Mouse (Mus musculus) frontal cortex, postnatal 25 days (tissue): ENCODE measurements at regions not wholly inside any gene's neighbourhood (a gene's known extent, or its start where the extent isn't known, plus 50 kb on each side); places are given as distances from the start of the nearest gene placed in this dataset.

Experiments
- DNase-seq, 2 experiments: peaks; one replicate each; pipeline ENCODE4 v3.0.0; 2022; ENCODE audit warnings: low spot score in 2 of 2

DNA sequence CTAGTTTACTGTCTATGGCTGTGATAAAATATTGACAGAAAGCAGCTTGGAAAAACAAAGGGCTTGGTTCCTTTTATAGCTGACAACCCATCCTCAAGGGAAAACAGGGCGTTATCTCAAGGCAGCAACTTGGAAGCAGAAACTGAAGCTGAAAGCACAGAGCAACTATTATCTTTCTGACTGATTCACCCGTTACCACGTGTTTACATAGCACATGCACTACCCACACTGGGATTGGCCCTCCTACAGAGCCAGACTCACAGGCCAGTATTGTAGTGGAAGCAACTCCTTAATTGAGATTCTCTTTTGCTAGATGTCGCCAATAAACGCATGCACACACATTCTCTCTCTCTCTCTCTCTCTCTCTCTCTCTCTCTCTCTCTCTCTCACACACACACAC lies 465.5 kb downstream of the Pros1 start:
- DNase-seq: no peak

DNA sequence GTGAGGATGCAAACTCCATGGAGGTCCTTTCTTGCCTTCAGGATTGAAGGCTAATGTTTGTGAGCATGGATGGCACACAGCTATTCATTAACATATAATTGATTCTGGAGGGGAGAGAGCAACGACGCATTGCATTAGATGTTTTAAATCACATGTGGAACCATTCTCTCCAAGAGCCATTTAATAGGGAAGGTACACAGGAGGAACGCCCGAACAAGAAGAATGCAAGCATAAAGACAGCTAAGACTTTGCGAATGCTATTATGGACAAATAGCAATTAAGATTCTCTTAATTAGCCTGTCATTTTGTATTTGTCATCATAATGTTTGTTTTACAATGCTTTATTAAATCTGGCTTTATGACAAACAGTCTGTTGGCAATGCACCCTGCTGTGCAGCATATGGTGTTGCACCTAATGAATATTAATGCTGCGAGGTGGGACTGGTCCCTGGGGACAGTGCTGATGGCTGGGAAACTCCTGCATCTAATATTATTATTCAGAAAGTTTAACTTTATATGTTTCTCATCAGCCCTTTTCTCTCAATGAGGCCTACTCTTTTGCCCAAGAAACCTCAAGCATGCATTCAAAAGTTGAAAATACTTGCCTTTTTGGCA lies 497.5 kb downstream of the Pros1 start:
- DNase-seq: no peak

DNA sequence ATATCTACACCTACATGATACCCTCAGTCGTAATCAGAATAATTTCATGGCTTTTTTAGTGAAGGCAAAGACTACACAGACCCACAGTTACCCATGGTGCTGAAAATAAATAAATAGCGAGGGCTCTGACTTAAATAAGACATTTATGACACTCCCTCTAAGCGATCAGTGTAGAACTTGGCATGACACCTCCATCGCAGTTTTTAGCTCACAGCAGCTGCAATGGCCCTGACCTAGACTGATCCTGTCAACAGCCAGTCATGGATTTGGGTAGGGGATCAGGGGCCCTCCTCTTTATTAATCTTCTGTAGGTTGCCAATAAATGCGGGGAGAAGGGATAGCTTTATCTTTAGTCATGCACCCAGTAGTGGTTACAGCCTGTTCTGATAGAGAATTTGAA lies 494.1 kb downstream of the Epha3 start:
- no peak for DNase-seq

DNA sequence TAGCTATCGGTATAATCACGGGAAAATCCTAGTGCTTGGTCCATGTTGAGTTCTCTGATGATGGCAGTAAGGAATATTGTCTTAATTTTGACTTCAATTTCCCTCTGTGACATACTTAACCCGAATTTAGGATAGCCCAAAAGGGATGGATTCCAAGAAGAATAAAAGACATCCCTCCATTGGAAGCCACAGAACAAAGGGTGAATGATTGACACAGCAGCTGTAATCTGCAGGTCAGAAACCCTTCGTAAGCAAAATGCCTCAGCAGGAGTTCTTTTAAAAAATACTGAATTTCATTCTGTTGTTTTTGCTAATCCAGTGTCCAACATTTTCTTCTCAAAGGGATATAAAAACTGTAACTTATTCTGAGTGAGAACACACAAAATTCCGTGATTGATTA lies 492.7 kb downstream of the Epha3 start:
- DNase-seq: no peak

DNA sequence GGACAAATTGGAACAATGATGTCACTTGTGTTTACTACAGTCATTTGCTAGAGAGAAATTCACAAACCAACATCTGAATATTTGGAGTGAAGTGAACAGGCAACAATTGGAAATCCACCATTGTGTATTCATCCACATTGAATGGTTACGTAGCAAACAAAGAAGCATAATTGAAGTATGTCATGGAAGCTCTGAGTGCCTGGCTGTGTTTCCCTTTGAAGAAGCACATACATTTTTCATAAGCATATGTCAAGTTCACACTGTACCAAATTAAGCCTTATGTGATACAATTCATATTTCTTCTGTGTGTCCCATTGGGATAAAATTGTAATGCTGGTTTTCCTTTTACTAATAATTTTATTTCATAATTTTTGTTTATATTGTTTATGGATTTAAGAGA lies 459.0 kb downstream of the Epha3 start:
- DNase-seq: no peak

DNA sequence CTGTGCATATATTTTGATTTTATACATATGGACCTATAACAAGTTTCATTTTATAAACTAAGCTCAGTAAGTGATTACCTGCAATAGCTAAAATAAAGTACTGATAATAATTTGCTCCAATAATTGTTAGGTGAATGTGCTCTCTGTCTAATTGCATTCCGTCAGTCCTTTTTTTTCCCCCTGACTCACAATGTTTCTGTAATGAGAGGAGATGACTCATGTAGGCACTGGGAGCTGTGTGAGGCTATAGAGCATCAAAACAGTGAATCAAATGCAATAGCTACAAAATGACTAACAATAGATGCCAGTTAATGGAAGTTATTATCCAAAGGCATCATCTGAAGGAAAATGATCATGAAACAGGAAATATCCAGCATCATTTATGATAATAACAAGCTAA lies 451.3 kb downstream of the Epha3 start:
- DNase-seq: no peak

DNA sequence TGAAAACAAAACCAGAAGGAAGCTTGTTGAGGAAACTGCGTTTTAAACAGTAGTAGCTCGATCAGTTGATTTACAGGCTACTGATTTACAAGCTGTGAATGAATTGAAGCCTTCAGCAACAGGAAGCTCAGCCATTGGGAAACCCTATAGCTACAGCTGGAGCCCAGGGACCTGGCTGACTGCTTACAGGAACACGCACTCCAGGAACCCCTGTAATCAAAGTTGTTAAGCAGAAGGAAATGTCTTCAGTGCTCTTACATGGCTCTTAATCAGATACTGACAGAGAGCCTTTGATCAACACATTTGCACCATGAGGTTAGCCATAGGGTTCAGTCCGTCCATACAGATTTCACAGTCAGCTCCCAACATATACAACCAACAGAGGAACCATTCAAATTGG lies 411.7 kb downstream of the Epha3 start:
- no peak for DNase-seq

DNA sequence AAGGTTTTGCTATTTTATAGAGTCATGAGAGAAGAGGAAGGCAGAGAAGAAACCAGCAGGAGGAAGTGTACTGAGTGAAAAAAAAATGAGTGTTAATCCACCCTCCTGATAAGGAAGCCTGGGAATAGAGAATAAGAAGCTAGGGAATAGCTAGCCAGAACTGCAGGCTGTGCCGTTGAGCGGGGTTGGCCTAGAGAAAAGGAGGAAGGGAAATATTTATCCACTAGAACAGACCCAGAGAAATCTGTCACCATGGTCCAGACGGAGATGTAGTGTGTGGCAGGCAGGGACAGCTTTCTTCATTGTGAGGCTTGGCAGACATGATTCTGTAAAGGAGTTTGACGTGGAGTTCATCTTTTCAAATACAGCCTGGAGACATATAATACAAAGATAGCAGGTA lies 397.4 kb downstream of the Epha3 start:
- DNase-seq: no peak

DNA sequence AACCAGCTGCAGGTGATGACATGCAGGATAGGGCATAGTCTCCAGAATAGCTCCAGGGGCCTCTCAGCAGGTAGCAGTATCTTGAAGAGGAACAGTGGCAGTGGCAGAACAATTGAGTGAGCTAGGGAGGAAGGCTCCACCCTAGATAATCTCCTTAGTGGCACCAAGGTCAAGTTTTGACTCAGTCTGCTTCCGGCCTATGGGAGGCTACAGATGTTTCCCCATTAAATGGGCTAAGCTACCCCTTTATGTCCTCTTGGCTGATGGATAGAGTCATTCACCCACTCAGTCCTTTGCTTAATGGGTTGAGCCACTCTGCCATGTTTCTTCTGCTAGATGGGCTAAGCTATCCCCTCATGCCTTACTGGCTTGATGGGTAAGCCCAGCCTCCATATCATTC lies 395.1 kb downstream of the Epha3 start:
- DNase-seq: no peak
